Mouse (Mus musculus) forebrain, embryonic 15.5 days (tissue): ENCODE results near the gene Arl1. TPM values are rescaled to one million over a fixed set of nuclear protein-coding genes. Genes with fewer than 3 reads are reported as not detected.
A peak's percentile ranks its signal among the peaks of the same experiment; 100 is the strongest.
"Not testable (repeated sequence)": the region's sequence is repeated elsewhere in the genome, so short reads cannot be mapped to it uniquely, and the experiment has no call there.

Experiments
- ATAC-seq: fragments of 200-750 bp; cut with Nextera tagmentation; replicated peaks from 2 replicates; pipeline ENCODE4 v1.8.0; 2017; ENCODE audit warnings: mild to moderate bottlenecking, moderate TSS enrichment, moderate library complexity
- H3K27ac ChIP-seq: fragments of 300-500 bp; sonication (generic); replicated peaks from 2 replicates; pipeline ENCODE4 v1.5.1; 2015; ENCODE audit warnings: mild to moderate bottlenecking, inconsistent platforms
- H3K27me3 ChIP-seq: fragments of 300-500 bp; sonication (generic); 2 replicates; pipeline ENCODE4 v1.6.1; 2015; ENCODE audit warnings: inconsistent platforms
- H3K36me3 ChIP-seq: fragments of 300-500 bp; sonication (generic); 2 replicates; pipeline ENCODE4 v1.6.1; 2015; ENCODE audit warnings: mild to moderate bottlenecking, inconsistent platforms
- H3K4me1 ChIP-seq: fragments of 300-500 bp; sonication (generic); 2 replicates; pipeline ENCODE4 v1.6.1; 2015; ENCODE audit warnings: inconsistent platforms
- H3K4me2 ChIP-seq: fragments of 300-500 bp; sonication (generic); replicated peaks from 2 replicates; pipeline ENCODE4 v1.6.1; 2015; ENCODE audit warnings: mild to moderate bottlenecking, inconsistent platforms
- H3K4me3 ChIP-seq: fragments of 300-500 bp; sonication (generic); 2 replicates; pipeline ENCODE4 v1.5.1; 2015; ENCODE audit warnings: mild to moderate bottlenecking, inconsistent platforms
- H3K9ac ChIP-seq: fragments of 300-500 bp; sonication (generic); replicated peaks from 2 replicates; pipeline ENCODE4 v1.6.1; 2015; ENCODE audit warnings: mild to moderate bottlenecking, inconsistent platforms
- H3K9me3 ChIP-seq: fragments of 300-500 bp; sonication (generic); 2 replicates; pipeline ENCODE4 v1.6.1; 2016; ENCODE audit warnings: inconsistent platforms
- WGBS: fragments of 180-500 bp; shearing (Covaris S2); methylation state at CpG from one replicate; pipeline ENCODE4 v1.1.7; 2015; ENCODE audit warnings: mixed read lengths; 5-methylcytosine and 5-hydroxymethylcytosine counted together
- polyA plus RNA-seq: library from polyadenylated mRNA; unstranded; fragments of >200 nt; fragmentation: Nextera tagmentation; extraction: Ambion mirVana; gene quantifications from 2 replicates; pipeline ENCODE4 v1.2.1, GENCODE M21; 2015

The Arl1 gene
- polyA plus RNA-seq, 1 experiment from 2014 or later = 150 TPM

DNA sequence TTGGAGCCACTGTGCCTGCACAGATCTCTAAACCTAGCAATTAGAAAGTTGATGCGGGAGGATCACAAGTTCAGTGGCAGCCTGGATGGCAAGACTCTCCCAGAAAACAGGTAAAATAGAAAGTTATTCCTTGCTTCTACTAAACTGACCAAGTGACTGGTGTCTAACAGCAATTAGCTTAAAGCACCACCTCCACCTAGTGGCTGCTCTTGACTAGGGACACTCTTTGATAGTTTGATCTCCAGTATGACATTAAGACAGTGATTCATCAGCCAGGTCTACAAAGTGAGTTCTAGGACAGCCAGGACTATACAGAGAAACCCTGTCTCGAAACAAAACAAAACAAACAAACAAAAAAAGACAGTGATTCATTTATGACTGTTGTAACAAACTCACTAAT, 5.3 kb upstream of the Arl1 start:
- no peaks in the 10 kb centered on the region for H3K9me3 ChIP-seq
- WGBS = 50% methylated on average over 2 of the region's 2 CpGs
- no peak overlapping the region for H3K27ac ChIP-seq
- H3K9ac ChIP-seq = no peak overlapping the region
- H3K27me3 ChIP-seq = no peaks in the 10 kb centered on the region
- H3K4me2 ChIP-seq = no peak overlapping the region
- no peak for ATAC-seq
- H3K4me1 ChIP-seq = peaks cover 3% of the 10 kb centered on the region
- no peak overlapping the region for H3K4me3 ChIP-seq
- no peaks in the 10 kb centered on the region for H3K36me3 ChIP-seq

DNA sequence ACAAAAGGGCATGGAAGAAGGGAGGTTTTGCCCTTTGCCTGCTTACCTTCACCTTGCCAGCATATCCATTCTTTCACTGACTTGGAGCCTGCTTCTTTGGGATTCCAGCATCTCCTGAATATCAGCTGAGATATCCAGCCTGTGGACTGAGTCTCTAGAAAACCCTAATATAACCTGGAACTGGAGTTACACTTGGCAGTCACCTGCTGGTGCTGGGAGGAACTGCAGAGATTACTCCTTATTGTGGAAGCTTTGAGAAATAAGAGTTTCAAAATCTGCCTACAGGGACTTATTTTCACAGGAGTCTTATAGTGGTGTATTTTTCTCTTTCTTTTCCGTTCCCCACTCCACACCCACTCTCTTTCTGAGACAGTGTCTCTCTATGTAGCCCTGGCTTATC, 3.5 kb upstream of the Arl1 start:
- H3K4me2 ChIP-seq = no peak overlapping the region
- H3K27me3 ChIP-seq = no peaks in the 10 kb centered on the region
- no peak overlapping the region for H3K27ac ChIP-seq
- no peak overlapping the region for H3K9ac ChIP-seq
- no peaks in the 10 kb centered on the region for H3K36me3 ChIP-seq
- H3K4me1 ChIP-seq = peaks cover 8% of the 10 kb centered on the region
- H3K4me3 ChIP-seq = no peak overlapping the region
- ATAC-seq = no peak
- WGBS = 58% methylated on average over 1 of the region's 1 CpGs
- H3K9me3 ChIP-seq = no peaks in the 10 kb centered on the region

- Histone ChIP-seq H3K4me2 (no peak overlapping the region), H3K27me3 (no peaks in the 10 kb centered on the region), H3K9ac (no peak overlapping the region), H3K36me3 (no peaks in the 10 kb centered on the region), H3K4me3 (no peak overlapping the region), H3K27ac (no peak overlapping the region), H3K4me1 (peaks cover 17% of the 10 kb centered on the region), H3K9me3 (no peaks in the 10 kb centered on the region)
- no peak for ATAC-seq
- WGBS = 79% methylated on average over 8 of the region's 8 CpGs
These were observed 2.5 kb upstream of the Arl1 start for GRCm38 (mm10) chr10:88728166-88728565.

GRCm38 (mm10) chr10:88731496-88732308, 1.0 kb downstream of the Arl1 start:
- H3K9me3 ChIP-seq = no peaks in the 10 kb centered on the region
- no peaks in the 10 kb centered on the region for H3K27me3 ChIP-seq
- peak overlapping the region; percentile 83 for H3K4me2 ChIP-seq
- peak; percentile 39 for ATAC-seq
- H3K27ac ChIP-seq = peak overlapping the region; percentile 69
- peak overlapping the region; percentile 97 for H3K4me3 ChIP-seq
- H3K9ac ChIP-seq = peak overlapping the region; percentile 93
- WGBS = 2% methylated on average over 61 of the region's 61 CpGs
- peaks cover 7% of the 10 kb centered on the region for H3K36me3 ChIP-seq
- peaks cover 19% of the 10 kb centered on the region for H3K4me1 ChIP-seq

GRCm38 (mm10) chr10:88732309-88732622, 1.6 kb downstream of the Arl1 start:
- WGBS = 15% methylated on average over 6 of the region's 6 CpGs
- peaks cover 19% of the 10 kb centered on the region for H3K4me1 ChIP-seq
- no peak for ATAC-seq
- no peaks in the 10 kb centered on the region for H3K27me3 ChIP-seq
- no peaks in the 10 kb centered on the region for H3K9me3 ChIP-seq
- H3K36me3 ChIP-seq = peaks cover 13% of the 10 kb centered on the region
- H3K9ac ChIP-seq = peak overlapping the region; percentile 93
- peak overlapping the region; percentile 97 for H3K4me3 ChIP-seq
- H3K4me2 ChIP-seq = peak overlapping the region; percentile 83
- H3K27ac ChIP-seq = no peak overlapping the region

DNA sequence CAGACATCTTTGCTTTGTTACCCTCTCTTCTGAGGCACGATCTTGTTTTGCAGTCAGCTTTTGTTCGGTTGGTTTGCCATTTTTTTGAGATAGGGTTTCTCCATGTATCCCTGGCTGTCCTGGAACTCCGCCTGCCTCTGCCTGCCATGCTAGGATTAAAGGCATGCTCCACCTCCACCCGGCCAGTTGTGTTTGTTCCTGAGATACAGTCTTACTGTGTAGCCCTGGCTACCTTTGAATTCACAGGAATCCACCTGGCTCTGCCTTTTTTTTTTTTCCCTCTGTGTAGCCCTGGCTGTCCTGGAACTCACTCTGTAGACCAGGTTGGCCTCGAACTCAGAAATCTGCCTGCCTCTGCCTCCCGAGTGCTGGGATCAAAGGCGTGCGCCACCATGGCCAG, 8.4 kb downstream of the Arl1 start:
- peaks cover 52% of the 10 kb centered on the region for H3K36me3 ChIP-seq
- H3K27ac ChIP-seq = not testable (repeated sequence)
- WGBS = 94% methylated on average over 8 of the region's 8 CpGs

DNA sequence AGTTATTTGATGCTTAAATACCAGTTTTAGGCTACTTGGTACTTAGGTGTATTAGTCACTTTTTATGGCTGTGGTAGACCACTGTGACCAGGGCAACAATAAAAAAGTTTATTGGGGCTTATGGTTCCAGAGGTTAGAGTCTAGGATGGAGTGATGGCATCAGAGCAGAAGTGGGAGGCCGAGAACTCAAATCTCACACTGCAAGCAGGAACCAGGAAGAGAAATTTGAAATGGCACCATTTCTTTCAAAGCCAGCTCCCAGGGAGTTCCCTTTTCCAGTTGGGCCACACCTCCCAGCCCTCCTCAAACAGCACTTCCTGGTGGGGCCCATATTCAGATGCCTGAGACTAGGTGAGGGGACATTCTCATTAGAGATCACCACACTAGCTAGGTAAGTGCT, 9.2 kb downstream of the Arl1 start:
- Histone ChIP-seq H3K27ac (no peak overlapping the region), H3K27me3 (no peaks in the 10 kb centered on the region)

More for the DNA sequence above, 8.4 kb downstream of the Arl1 start:
- not testable (repeated sequence) for H3K27me3 ChIP-seq, H3K4me2 ChIP-seq, H3K4me1 ChIP-seq, H3K4me3 ChIP-seq, ATAC-seq, H3K9ac ChIP-seq, H3K9me3 ChIP-seq

DNA sequence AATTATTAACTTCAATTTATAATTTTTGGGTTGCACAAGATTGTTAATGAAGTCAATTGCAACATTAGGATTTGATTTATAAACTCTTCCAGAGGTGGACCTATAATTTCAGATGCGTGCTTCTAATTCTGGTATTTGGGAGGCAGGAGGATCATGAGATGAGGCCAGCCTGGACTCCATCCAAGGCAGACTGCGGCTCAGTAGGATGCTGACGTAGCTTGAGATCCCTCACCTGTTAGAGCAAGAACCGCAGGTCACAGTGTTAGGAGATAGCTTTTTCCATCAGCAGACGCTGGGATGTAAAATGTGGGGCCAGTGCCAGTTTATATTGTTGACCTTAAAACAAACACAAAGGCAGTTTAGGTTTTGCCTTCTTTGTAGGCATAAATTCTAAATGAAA, 10.1 kb downstream of the Arl1 start:
- 91% methylated on average over 5 of the region's 5 CpGs for WGBS
- H3K4me2 ChIP-seq = no peak overlapping the region
- no peak overlapping the region for H3K9ac ChIP-seq
- no peak overlapping the region for H3K27ac ChIP-seq
- H3K36me3 ChIP-seq = peaks cover 66% of the 10 kb centered on the region
- ATAC-seq = no peak
- H3K4me1 ChIP-seq = no peaks in the 10 kb centered on the region
- H3K27me3 ChIP-seq = no peaks in the 10 kb centered on the region
- no peak overlapping the region for H3K4me3 ChIP-seq
- H3K9me3 ChIP-seq = no peaks in the 10 kb centered on the region

More for the DNA sequence above, 9.2 kb downstream of the Arl1 start:
- Histone ChIP-seq H3K9ac (no peak overlapping the region), H3K4me2 (no peak overlapping the region), H3K9me3 (no peaks in the 10 kb centered on the region), H3K4me1 (no peaks in the 10 kb centered on the region), H3K4me3 (no peak overlapping the region), H3K36me3 (peaks cover 59% of the 10 kb centered on the region)
- WGBS = 96% methylated on average over 1 of the region's 1 CpGs
- no peak for ATAC-seq

DNA sequence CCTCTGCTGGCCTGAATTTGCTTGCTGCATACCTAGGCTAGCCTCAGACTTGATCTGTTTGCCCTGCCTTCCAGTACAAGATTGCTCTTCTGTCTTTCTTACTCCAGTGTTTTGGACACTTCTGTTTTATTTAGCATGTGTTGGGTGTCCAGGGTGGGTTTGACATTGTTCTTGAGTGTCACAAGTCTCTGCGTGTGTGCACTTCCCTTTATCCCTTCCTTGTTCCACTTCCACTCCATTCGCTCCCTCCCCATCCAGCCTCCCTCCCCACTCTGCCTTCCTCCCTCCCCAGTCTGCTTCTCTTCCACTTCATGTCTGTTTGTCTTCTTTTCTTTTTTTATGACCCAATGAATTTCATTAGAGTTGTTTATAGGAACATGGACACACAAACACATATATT, 10.8 kb downstream of the Arl1 start:
- no peaks in the 10 kb centered on the region for H3K4me1 ChIP-seq
- H3K27me3 ChIP-seq = no peaks in the 10 kb centered on the region
- no peak overlapping the region for H3K4me3 ChIP-seq
- H3K4me2 ChIP-seq = no peak overlapping the region
- H3K9me3 ChIP-seq = no peaks in the 10 kb centered on the region
- H3K9ac ChIP-seq = no peak overlapping the region
- H3K36me3 ChIP-seq = peaks cover 63% of the 10 kb centered on the region
- WGBS = 86% methylated on average over 2 of the region's 2 CpGs
- no peak overlapping the region for H3K27ac ChIP-seq
- ATAC-seq = no peak

GRCm38 (mm10) chr10:88761524-88762212, 31.0 kb downstream of the Arl1 start:
- ATAC-seq = no peak
- no peak overlapping the region for H3K4me3 ChIP-seq
- no peaks in the 10 kb centered on the region for H3K9me3 ChIP-seq
- peaks cover 64% of the 10 kb centered on the region for H3K36me3 ChIP-seq
- no peaks in the 10 kb centered on the region for H3K27me3 ChIP-seq
- no peak overlapping the region for H3K4me2 ChIP-seq
- 91% methylated on average over 13 of the region's 13 CpGs for WGBS
- H3K4me1 ChIP-seq = no peaks in the 10 kb centered on the region
- H3K27ac ChIP-seq = no peak overlapping the region
- H3K9ac ChIP-seq = no peak overlapping the region

DNA sequence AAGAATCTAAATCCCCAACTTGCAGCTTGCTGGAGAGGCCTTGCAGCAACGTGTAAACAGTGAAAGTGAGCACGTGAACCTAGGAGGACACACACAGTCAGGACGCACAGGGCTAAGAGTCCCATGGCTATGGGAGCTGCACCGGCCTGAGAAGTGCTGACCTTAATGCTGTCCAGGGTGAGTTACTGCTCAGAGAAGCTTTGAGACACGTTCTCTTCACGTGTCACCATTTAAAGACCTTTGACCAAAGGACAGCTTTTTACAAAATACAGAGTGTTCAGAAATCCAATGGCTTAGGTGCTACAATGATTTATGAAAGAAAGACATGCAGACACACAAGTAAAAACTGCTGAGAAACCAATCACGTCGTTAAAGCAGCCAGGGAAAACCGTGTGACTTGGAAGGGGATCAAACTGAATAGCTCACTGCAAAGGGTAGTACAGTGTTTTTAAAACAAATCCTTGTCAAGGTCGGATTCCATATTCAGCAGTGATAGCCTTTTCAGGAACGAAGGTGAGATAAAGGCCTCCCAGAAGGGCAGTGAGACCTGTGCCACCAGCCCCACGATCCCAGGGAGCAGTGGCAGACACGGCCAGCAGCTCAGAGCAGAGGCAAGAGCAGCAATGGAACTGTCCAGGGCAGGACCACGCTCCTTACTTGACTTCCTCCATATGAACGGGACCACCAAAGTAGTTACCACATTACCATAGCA, 34.9 kb downstream of the Arl1 start:
- H3K4me3 ChIP-seq = no peak overlapping the region

DNA sequence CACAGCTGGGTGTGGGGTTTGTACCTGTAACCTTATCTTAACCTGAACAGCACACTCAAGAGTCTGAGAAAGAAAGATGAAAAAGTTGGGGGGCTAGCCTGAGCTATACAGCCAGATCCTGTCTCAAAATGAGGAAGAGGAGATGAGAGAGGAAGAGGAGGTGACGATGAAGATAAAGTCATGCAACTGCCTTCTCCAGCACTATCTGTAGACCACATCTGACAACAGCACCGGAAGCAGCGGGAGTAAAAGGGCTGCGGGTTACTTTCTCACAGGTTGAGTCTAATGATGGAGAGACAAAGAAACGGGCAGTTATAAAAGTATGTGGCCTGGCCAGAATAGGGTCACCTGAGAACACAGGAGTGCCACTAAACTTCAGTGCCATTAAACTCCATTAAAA, 38.3 kb downstream of the Arl1 start:
- no peak for ATAC-seq
- no peak overlapping the region for H3K4me3 ChIP-seq
- H3K36me3 ChIP-seq = peaks cover 44% of the 10 kb centered on the region
- no peak overlapping the region for H3K9ac ChIP-seq
- H3K9me3 ChIP-seq = no peaks in the 10 kb centered on the region
- no peak overlapping the region for H3K4me2 ChIP-seq
- WGBS = 93% methylated on average over 5 of the region's 5 CpGs
- no peaks in the 10 kb centered on the region for H3K4me1 ChIP-seq
- H3K27ac ChIP-seq = no peak overlapping the region
- no peaks in the 10 kb centered on the region for H3K27me3 ChIP-seq

More for the DNA sequence above, 34.9 kb downstream of the Arl1 start:
- H3K4me2 ChIP-seq = no peak overlapping the region
- H3K27ac ChIP-seq = no peak overlapping the region
- H3K9me3 ChIP-seq = no peaks in the 10 kb centered on the region
- H3K9ac ChIP-seq = no peak overlapping the region
- H3K36me3 ChIP-seq = peaks cover 53% of the 10 kb centered on the region
- WGBS = 90% methylated on average over 15 of the region's 15 CpGs
- ATAC-seq = no peak
- H3K27me3 ChIP-seq = no peaks in the 10 kb centered on the region
- no peaks in the 10 kb centered on the region for H3K4me1 ChIP-seq
